Mouse (Mus musculus): ENCODE measurements around the gene Nmnat1. TPM values are rescaled to one million over a fixed set of nuclear protein-coding genes. Genes with fewer than 3 reads are reported as not detected.

Gene Nmnat1
- total and polyA plus RNA-seq, 3 experiments: 8.6 to 11.4 (median 10.9) TPM

GRCm38 (mm10) chr4:149444964-149445701, 39.9 kb downstream of the Nmnat1 start (continued):
- TF ChIP-seq KAT2A (IDR thresholded peaks at IDR 0.05; ENCODE audit: insufficient replicate concordance, low read length): 0 out of 2 replicates have a peak, but pooled peaks have one; percentile 46
- TF ChIP-seq RCOR1 (conservative IDR thresholded peaks at IDR 0.05; ENCODE audit: low read depth, low read length): 0 out of 2 replicates have a peak, but pooled peaks have one; percentile 35
- TF ChIP-seq ZNF384 (IDR thresholded peaks at IDR 0.05; ENCODE audit: low read depth, low read length): peak; percentile 28
- TF ChIP-seq CHD2 (IDR thresholded peaks at IDR 0.05; ENCODE audit: low read length): no peak
- TF ChIP-seq SMC3 (IDR thresholded peaks at IDR 0.05; ENCODE audit: low read depth, low read length): peak; percentile 92
- peak; percentile 68 for TF ChIP-seq RAD21 (IDR thresholded peaks at IDR 0.05; ENCODE audit: low read depth, low read length)
- TF ChIP-seq POLR2A (IDR thresholded peaks at IDR 0.05; ENCODE audit: low read depth, low read length): peak; percentile 63; the same call in 1 of the 2 replicates
- no peak for TF ChIP-seq CHD1 (IDR thresholded peaks at IDR 0.05; ENCODE audit: low read depth, low read length)
- no peak for TF ChIP-seq ZKSCAN1 (IDR thresholded peaks at IDR 0.05; ENCODE audit: borderline replicate concordance, low read depth, low read length)
- peak; percentile 76 for TF ChIP-seq IRF4 (IDR thresholded peaks at IDR 0.05; ENCODE audit: low read depth, low read length)
- peak; percentile 18 to 96; a peak in 2 of 4 replicates for TF ChIP-seq CTCF (conservative IDR thresholded peaks at IDR 0.05 in 1 of 2, IDR thresholded peaks at IDR 0.05 in 1 of 2; ENCODE audit: low read depth in 2 of 2, low read length in 2 of 2)
- 0 out of 2 replicates have a peak, but pooled peaks have one; percentile 48 for TF ChIP-seq E2F4 (IDR thresholded peaks at IDR 0.05; ENCODE audit: insufficient replicate concordance, low read depth, low read length)
- peak; percentile 67; the same call in 1 of the 2 replicates for TF ChIP-seq ZMIZ1 (IDR thresholded peaks at IDR 0.05; ENCODE audit: low read depth, low read length)
- no peak for TF ChIP-seq GABPA (IDR thresholded peaks at IDR 0.05; ENCODE audit: insufficient replicate concordance, low read depth, low read length)
- no peak for TF ChIP-seq MAZ (IDR thresholded peaks at IDR 0.05; ENCODE audit: low read depth, low read length)
- 0 out of 2 replicates have a peak, but pooled peaks have one; percentile 25 for TF ChIP-seq EP300 (IDR thresholded peaks at IDR 0.05; ENCODE audit: low read length)
- peak; percentile 47; the same call in 1 of the 2 replicates for TF ChIP-seq NRF1 (IDR thresholded peaks at IDR 0.05; ENCODE audit: low read depth, low read length)
- peak; percentile 92 for TF ChIP-seq UBTF (IDR thresholded peaks at IDR 0.05; ENCODE audit: low read depth, low read length)

- H3K79me2 ChIP-seq (replicated peaks; ENCODE audit: control insufficient read depth, extremely low read depth, insufficient read depth, poor library complexity, severe bottlenecking): no peaks in the 10 kb centered on the region
- no peak overlapping the region for H3K27ac ChIP-seq (ENCODE audit: insufficient read depth, low read depth)
- no peaks in the 10 kb centered on the region for H3K36me3 ChIP-seq (replicated peaks in 1 of 2; ENCODE audit: control insufficient read depth in 1 of 2, insufficient read depth in 1 of 2, low read length in 1 of 2)
- dilution Hi-C loops (cut with MboI; ENCODE audit: extremely low pct_ligation_motif_present, extremely low pct_unique_long_range_greater_than_20kb, low sequenced_read_pairs): no loop called here
- in situ Hi-C loops (cut with MboI; ENCODE audit: low pct_ligation_motif_present, low pct_unique_long_range_greater_than_20kb, low sequenced_read_pairs): no loop called here
- TF ChIP-seq TBP (conservative IDR thresholded peaks at IDR 0.05; ENCODE audit: low read depth, low read length) (no peak), ZC3H11A (IDR thresholded peaks at IDR 0.05; ENCODE audit: low read depth, low read length) (no peak), MAZ (IDR thresholded peaks at IDR 0.05; ENCODE audit: low read depth, low read length) (no peak), CHD1 (IDR thresholded peaks at IDR 0.05; ENCODE audit: low read depth, low read length) (no peak), CTCF (conservative IDR thresholded peaks at IDR 0.05 in 1 of 2, IDR thresholded peaks at IDR 0.05 in 1 of 2; ENCODE audit: low read depth in 2 of 2, low read length in 2 of 2) (no peak), GABPA (IDR thresholded peaks at IDR 0.05; ENCODE audit: insufficient replicate concordance, low read depth, low read length) (no peak), MEF2A (IDR thresholded peaks at IDR 0.05; ENCODE audit: borderline replicate concordance, low read depth, low read length) (no peak), MAFK (IDR thresholded peaks at IDR 0.05; ENCODE audit: insufficient replicate concordance, low read length) (no peak), SIN3A (IDR thresholded peaks at IDR 0.05; ENCODE audit: low read length) (no peak), POLR2A (IDR thresholded peaks at IDR 0.05; ENCODE audit: low read depth, low read length) (no peak), SMC3 (IDR thresholded peaks at IDR 0.05; ENCODE audit: low read depth, low read length) (no peak)
- H3K9ac ChIP-seq (ENCODE audit: insufficient read depth, low read depth): no peak overlapping the region
- H3K27me3 ChIP-seq (replicated peaks): no peaks in the 10 kb centered on the region
- no peak overlapping the region for H3K4me2 ChIP-seq (ENCODE audit: insufficient read depth, low read depth, poor library complexity, severe bottlenecking)
- H3K9me3 ChIP-seq (replicated peaks; ENCODE audit: low read length): no peaks in the 10 kb centered on the region
- no peak for DNase-seq (ENCODE audit: extremely low read depth)
- peaks cover 0 to 13% of the 10 kb centered on the region in 2 experiments; a peak in 3 of 4 replicates for H3K4me1 ChIP-seq (ENCODE audit: control insufficient read depth in 1 of 2, insufficient read depth in 2 of 2)
- no peak overlapping the region for H3K4me3 ChIP-seq (replicated peaks in 1 of 3; ENCODE audit: low read depth in 2 of 3, low read length in 2 of 3, poor library complexity in 1 of 3)
Observed at GRCm38 (mm10) chr4:149444465-149444864, 40.5 kb downstream of the Nmnat1 start.

Data from CH12.LX (cell line).